Mouse (Mus musculus): Measurements from ENCODE around the gene Tomm7.
"Not testable (repeated sequence)": the region's sequence is repeated elsewhere in the genome, so short reads cannot be mapped to it uniquely, and the experiment has no call there.

The Tomm7 gene

DNA sequence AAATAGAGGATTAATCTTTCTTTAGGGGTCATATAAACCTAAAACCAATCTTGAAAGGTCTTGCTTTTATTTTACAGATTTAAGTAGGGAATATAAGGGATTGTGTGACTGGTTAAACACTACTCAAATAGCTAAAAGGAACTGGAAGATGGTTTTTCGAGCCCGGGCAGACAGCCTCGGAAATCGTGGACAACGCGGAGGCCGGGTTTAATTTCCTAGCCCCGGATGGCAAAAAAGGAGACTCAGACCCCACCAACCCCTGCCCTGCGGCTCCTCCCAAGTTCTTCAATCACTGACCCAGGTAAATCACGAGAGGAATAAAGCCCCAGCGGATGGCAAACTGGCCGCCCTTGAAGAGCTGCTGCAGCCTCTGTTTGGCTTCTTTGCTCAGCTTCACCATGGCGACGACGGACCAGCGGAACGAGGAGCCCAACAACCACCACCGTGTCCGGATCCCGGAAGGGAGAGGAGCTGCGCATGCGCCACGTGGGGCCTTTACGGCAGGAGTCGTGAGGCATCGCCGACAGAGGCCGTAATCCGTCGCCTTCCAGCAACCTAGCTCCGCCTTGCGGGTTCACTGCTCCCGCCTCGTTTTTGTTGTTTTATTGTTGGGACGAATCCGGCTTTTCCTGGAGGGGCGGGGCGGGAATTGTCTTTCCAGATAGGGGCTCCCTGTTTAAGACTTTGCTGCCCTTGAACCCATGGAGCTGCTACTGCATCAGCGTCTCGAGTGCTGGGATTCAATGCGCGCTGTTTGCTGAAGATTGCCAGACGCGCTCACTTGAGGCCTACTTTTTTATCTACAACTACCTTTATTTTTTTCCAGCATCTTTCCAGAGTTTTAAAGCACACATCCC, at the start of gene Tomm7:
Gene Tomm7, minus strand, starts transcription at position 488 of the 857 bp plus-strand sequence.
- in situ Hi-C loops (cut with MboI; ENCODE audit: unreplicated experiment in 2 of 2) = loop anchor here in 1 of 2 experiments (10.0 kb wide), 1 partner anchor 611 kb away; the partner anchor contains the start of gene Agap3

DNA sequence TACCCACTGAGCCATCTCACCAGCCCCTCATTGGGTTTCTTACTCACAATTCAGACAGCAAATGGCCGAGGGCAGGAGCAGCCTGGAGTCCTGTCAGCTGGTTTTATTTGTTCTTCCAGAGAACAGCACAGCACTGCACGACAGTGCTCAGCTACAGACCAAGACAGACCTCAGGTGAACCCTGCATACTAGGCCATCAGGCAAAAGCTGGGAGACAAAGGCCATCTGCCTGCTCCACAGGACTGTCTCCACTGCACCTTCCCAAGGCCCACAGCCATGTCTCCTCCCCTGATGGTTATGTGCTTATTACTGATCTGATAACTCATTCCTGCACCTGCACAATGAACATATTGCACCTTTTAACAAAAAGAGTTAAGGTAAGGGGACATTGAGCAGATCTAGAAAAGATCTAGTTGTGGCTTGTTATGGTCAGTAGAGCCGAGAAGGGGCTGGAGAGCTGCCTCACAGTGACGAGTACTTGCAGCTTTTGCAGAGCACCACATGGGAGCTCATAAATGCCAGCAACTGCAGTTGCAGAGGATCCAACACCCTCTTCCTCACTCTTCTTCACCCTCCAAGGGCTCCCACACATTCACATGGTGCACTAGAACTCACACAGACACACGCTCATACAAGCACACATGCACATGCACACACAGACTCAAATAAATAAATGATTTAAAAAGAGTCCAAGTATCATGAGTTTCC, 49.3 kb upstream of the Tomm7 start:
- in situ Hi-C loops (cut with MboI; ENCODE audit: unreplicated experiment in 2 of 2) = loop anchor here (5.0 to 25.0 kb wide), 3 partner anchors 159 to 469 kb away; partner anchors contain the start of genes Kcnh2 (in 1 of the 2) and Nos3 (in 1 of the 2)

DNA sequence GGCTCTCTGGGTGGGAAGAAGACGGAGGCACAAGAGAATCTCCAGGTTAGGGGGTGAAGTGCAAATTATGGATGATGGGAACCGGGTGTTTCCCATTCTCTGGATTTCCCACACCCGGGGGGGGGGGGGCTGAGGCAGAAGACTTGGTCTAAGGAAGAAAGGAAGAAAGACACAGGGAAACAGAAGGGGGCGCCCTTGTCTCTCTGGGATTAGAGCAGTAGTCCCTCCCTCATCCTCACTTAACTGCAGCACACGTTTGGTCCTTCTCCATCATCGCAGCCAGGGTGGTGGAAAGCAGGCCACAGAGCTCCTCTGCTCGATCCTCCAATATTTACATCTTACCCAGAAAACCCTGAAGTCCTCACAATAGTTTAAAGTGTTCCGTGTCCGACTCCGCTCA, 46.8 kb upstream of the Tomm7 start:
- in situ Hi-C loops (cut with MboI; ENCODE audit: unreplicated experiment in 2 of 2) = loop anchor here (5.0 to 25.0 kb wide), 3 partner anchors 162 to 472 kb away; partner anchors contain the start of genes Kcnh2 (in 1 of the 2) and Nos3 (in 1 of the 2)

DNA sequence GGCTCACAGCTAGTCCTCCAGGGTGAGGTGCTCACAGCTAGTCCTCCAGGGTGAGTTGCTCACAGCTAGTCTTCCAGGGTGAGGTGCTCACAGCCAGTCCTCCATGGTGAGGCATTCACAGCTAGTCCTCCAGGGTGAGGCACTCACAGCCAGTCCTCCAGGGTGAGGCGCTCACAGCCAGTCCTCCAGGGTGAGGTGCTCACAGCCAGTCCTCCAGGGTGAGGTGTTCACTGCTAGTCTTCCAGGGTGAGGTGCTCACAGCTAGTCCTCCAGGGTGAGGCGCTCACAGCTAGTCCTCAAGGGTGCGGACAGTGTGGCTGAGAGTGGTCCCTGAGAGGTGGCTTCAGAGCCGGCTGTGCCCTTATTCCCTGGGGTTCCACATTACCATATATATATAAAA, 45.5 kb upstream of the Tomm7 start:
- in situ Hi-C loops (cut with MboI; ENCODE audit: unreplicated experiment in 2 of 2) = loop anchor here in 1 of 2 experiments (25.0 kb wide), 1 partner anchor 473 kb away; the partner anchor contains the start of genes Kcnh2 and Nos3

DNA sequence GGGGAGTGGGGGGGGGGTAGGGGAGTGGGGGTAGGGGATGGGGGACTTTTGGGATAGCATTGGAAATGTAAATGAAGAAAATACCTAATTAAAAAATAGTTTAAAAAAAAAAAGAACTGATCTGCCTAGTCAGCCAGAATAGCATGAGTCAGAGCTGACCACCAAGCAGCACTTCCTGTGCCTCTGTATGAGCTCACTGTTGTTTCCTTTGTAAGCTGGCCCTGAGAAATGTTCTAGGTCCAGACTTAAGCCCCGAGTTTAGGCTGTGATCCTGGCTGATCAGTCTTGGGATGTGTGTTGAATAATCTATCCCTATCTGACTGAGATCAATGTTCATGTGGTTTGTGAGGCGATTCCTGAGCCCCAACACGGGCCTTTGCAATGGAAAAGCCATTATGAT, 43.1 kb upstream of the Tomm7 start:
- in situ Hi-C loops (cut with MboI; ENCODE audit: unreplicated experiment in 2 of 2) = loop anchor here in 1 of 2 experiments (25.0 kb wide), 1 partner anchor 475 kb away; the partner anchor contains the start of genes Kcnh2 and Nos3

DNA sequence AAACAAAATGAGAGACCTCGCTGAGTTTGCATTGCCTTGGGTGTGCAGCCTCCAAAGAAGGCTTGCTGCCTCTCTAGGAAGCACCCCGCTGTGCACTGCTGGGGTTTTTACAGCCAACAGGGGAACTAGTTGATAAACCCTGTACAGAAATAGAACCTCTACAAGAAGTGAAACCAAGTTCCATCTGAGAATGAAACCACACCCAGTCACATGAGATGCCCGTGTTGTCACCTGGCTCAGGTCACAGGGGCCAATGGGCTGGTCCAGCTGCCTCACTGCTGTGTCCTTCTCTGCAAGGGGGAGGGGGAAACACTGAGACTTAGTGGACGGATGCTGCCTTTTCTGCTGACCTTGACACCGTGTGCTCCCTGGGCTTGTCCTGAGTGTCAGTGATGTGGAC, 30.5 kb upstream of the Tomm7 start:
- in situ Hi-C loops (cut with MboI; ENCODE audit: unreplicated experiment in 2 of 2) = no loop called here

DNA sequence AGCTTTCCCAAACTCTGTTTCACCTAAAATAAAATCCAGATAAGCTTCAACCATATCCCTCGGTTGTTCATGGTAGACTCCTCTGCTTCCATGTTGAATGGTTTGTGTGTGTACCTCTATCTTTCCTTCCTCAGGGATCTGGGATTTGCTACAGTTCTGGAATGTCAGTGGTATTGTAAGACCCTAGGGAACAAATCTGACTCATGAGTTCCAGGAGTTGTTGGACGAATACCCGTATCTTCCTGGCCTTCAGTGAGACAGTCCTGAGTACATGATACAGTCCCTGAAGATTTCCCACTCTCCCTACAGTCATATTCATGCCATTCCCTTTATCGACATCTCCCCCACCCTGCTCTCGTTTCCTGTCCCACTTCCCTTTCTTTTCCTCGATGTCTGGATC, 28.6 kb upstream of the Tomm7 start:
- in situ Hi-C loops (cut with MboI; ENCODE audit: unreplicated experiment in 2 of 2) = no loop called here

DNA sequence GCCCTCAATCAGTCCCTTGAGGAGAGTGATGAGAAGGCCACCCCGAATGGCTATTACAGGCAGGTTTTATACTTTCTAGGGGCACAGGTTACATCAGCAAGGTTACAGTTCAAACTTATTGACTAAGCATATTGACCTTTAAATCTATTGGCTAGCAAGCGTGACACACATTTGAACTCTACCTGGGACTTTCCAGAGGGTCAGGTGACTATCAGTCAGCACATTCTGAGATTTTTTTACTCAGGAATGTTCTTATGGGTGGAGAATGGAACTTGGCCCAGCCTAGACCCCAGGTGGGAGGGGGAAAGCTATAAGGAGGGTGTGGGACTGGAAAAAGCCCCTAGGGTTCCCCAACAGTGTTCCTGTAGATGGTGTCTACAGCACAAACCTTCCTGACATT, 27.4 kb upstream of the Tomm7 start:
- in situ Hi-C loops (cut with MboI; ENCODE audit: unreplicated experiment in 2 of 2) = not testable (repeated sequence)

DNA sequence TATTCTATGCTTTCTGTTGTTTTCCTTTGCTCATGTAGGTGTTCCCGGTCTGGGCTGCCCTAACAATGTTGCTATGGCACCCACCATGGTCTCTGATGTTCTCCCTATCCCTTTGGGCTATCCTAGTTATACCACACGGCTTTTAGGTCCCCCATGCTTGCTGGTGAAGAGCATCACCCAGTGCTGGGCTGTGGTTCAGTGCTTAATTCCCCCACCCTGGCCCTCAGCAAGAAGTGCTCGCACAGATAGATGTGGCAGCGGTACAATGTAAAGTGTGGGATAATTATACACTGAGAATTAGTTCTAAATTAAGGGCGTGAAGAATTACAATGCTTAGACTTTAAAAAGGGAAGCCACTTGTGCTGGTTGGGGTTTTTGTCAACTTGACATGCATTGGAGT, 22.0 kb upstream of the Tomm7 start:
- in situ Hi-C loops (cut with MboI; ENCODE audit: unreplicated experiment in 2 of 2) = no loop called here

DNA sequence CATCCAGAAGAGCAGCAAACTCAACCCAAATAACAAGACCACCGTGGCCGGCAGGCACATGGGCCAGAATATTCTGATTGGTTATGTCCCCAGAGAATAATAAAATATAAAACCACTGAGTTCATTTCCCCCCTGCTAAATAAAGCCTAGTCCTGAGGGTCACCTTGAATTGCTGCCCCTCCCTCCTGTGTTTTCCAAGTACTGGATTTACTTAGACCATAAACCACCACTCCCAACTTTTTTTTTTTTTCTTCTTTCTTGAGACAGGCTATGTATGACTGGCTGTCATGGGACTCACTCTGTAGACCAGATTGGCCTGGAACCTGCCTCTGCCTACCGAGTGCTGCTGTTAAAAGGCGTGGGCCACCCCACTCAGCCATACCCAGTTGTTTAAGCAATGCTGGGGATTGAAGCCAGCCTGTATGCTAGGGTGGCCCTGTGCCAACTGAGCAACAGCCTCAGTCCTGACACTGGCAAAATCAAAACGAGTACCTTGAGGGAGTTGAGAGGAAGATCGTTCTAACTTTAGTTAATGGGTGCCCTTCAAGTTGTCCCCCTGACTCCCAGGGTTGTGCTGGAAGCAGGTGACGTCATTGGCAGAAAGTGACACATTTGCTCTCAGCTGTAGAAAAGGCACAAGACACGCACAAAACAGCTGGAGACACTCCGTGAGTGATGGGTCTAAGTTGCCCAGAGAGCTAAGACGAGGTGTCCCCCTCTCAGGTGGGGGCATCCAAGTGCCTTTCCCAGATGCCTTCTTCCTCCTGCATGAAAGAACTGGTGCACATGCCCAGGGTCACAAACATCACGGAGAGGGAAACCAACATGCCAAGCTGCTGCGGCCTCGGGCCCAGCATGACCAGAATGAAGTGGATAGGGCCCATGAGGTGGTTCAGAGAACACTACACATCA, 20.3 kb upstream of the Tomm7 start:
- in situ Hi-C loops (cut with MboI; ENCODE audit: unreplicated experiment in 2 of 2) = no loop called here

DNA sequence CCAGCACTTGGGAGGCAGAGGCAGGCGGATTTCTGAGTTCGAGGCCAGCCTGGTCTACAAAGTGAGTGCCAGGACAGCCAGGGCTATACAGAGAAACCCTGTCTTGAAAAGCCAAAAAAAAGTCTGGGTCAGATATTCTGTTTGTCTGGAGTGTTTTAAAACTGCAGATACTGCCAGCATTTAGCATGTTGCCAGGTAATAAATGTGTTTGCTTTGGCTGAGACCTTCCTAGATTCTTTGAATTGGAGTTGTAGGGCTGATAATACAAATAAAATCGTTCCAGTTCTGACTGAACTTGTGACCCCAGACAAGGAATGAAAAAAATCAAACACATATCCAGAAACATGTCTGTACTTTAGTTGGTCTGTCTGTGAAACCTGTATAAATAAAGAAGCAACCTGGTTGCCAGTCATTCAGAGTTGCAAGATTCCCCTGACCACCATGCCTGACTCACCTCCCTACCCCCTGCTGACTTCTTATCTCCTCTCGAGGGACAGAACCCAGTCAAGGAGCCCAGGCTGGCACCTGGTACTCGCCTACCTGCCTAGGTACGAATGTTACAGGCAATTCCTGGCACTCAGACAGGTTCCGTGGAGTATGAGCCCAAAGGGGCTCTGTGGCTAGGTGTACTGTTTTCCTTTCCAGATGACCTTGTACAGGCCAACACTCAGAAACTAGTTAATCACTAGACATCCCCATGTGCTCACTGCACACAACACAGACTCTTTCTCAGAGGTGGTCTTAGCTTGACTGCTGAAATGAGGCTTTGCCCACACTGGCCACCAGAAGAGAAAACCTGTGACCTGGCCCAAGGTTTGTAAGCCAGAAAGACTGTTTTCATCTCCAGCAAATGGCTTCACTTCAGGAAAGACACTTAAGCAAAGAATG, 19.4 kb upstream of the Tomm7 start:
- in situ Hi-C loops (cut with MboI; ENCODE audit: unreplicated experiment in 2 of 2) = no loop called here

DNA sequence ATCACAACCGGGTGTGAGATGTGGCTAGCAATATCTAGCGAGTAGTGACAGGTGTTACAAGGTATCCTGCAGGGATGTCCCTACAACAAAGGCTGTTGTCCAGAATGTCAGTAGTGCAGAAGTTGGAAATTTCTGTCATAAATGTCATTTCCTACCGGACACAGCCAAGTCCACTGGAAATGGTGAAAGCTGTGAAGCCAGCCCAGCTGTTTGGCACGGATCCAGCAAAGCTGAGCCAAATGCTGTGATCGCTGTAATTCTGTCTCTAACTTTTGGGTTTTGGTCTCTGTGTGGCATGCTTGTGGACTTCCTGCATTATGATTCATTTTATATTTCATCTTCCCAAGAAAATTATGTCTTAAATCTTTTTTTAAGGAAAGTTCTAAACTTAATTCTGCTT, 18.3 kb upstream of the Tomm7 start:
- in situ Hi-C loops (cut with MboI; ENCODE audit: unreplicated experiment in 2 of 2) = no loop called here

DNA sequence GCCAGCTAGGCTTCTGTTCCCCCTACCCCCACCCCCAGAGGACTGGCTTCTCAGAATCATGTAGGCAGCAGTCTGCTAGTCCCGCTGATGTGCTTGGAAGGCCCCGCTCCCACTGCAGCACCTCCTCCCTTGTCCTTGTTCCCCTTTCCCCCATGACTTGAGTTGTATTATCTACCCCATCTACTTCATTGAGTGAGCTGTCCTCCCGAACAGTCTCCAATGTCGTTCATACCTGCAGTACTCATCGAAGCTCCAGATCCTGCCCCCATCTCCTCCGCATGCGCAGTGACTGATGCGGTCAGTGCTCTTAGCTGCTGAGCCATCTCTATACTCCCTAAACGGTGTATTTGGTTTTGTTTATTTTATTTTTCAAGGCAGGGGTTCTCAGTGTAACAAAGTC, 17.8 kb upstream of the Tomm7 start:
- in situ Hi-C loops (cut with MboI; ENCODE audit: unreplicated experiment in 2 of 2) = no loop called here

DNA sequence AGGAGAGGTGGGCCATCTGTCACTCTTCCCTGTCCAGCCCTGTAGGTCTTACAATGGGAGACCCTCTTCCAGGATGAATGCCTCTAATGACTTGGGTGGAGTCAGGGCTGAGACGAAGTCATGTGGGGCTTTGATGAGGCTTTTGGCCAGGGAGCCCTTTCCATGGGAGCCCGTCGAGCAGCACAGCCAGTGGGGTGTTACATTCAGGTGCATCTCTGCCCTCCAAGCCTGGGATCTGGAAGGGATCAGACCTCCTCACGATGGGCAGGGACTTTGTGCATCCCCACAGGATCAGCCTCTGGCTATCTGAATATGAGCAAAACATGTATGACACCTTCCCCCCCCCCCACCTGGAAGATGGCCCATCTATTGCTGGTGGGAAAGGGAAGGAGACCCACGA, 15.9 kb upstream of the Tomm7 start:
- in situ Hi-C loops (cut with MboI; ENCODE audit: unreplicated experiment in 2 of 2) = loop anchor here in 1 of 2 experiments (10.0 kb wide), 1 partner anchor 405 kb away; no protein-coding TSS in a partner anchor

DNA sequence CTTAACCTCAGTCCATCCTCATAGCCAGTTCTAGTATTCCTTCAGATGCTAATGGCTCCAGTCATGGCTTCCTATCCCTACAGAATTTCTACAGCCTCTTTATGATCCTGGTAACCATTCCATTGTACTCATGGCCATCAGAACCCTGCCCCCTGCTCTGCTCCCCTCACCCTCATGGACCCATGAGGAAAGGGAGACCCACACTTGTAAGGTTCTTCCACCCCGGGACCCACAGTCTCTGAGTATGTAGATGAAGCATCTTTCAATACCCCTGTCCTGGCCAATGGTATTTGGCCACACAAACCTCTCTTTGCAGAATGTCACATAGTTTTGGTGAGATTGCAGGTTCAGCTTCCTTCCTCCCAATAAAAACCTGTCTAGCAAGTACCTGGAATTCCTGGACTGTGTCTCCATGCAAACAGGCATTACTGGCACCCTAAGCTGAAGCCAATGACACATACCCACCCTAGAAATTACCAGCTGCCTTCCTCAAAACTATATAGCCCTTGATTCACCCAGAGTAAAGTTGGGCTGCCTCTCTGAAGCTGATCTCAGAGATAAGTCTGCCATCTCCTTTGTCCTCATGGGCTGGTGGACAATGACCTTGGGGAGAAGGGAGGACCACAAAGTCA, 15.2 kb upstream of the Tomm7 start:
- in situ Hi-C loops (cut with MboI; ENCODE audit: unreplicated experiment in 2 of 2) = loop anchor here in 1 of 2 experiments (10.0 kb wide), 1 partner anchor 406 kb away; no protein-coding TSS in a partner anchor

DNA sequence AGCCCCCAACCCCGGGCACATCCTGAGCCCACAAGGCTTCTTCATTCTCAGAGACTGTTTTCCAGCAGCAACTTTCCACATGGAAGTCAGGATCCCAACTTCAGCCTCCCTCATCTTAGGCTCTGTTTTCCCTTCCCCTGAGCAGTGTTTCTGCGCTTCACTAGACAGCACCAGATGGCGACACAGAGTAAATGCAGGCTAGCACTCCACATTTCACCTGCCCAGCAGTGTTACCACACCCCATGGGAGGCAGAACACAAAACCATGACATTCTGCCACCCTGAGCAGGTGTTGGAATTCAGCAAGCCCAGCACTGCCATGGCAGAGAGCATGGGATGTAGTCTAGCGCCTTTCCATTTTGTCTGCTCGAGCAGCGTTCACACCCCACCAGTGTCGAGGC, 14.7 kb upstream of the Tomm7 start:
- in situ Hi-C loops (cut with MboI; ENCODE audit: unreplicated experiment in 2 of 2) = loop anchor here in 1 of 2 experiments (10.0 kb wide), 1 partner anchor 406 kb away; no protein-coding TSS in a partner anchor

DNA sequence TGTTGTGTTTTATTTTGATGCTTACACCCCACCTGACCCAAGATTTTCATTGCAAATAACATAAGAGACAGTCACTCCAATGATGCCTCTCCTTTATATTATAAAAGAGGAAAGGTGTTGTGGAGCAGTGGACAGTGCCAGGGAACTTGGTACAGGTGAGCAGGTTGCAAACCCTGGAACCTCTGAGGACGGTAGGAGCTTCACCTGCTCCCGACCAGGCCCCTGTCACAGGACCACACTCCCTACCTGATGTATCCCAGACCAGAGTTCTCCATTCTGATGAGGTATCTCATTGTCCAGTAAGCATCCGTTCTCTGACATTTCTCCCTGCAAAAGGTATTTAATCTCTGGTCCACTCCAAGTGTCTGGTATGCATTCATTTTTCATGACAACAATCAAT, 14.0 kb upstream of the Tomm7 start:
- in situ Hi-C loops (cut with MboI; ENCODE audit: unreplicated experiment in 2 of 2) = loop anchor here in 1 of 2 experiments (10.0 kb wide), 1 partner anchor 407 kb away; no protein-coding TSS in a partner anchor

DNA sequence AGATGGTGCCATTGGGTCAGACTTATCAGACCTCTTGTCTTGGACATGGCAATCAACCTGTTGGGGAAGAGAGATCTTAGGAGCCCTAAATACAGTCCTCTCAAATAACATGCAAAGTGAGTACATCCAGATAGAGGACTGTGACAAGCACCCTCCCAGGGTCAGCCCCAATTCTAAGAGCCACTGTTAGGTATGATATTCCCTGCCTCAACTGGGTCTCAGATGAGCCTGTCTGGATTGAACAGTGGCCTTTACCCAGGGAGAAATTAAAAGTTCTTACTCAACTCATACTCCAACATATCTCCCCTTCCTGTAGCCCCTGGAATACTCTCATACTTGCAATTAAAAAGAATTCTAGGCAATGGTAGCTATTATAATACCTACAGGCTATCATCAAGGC, 13.2 kb upstream of the Tomm7 start:
- in situ Hi-C loops (cut with MboI; ENCODE audit: unreplicated experiment in 2 of 2) = loop anchor here in 1 of 2 experiments (10.0 kb wide), 1 partner anchor 408 kb away; no protein-coding TSS in a partner anchor
